Mouse (Mus musculus): ENCODE measurements around the gene Pex26.

DNA sequence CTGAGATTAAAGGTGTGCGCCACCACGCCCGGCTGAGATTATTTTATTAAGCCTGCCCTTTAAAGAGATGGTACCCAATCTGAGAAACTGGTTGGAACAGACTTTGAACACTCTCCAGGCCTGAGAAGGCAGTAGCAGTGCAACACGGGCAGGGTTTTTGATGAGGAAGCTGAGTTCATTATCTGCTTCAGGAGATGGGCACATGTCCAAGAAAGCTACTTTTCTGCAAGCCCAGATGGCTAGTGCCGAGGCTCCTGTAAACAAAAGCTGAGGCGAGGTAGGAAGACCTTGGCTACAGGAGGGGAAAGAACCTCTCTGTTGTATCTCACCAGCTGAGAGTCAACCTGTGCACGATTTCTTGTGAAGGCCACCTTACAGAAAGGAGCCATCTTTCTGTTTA, 41.2 kb upstream of the Pex26 start:
- TF ChIP-seq CTCF (conservative IDR thresholded peaks at IDR 0.05; ENCODE audit: insufficient read depth, insufficient read length, low read depth, low read length) (no peak), POLR2A (IDR thresholded peaks at IDR 0.05; ENCODE audit: low read depth, low read length) (no peak)
